22 mouse cellular contexts compared by ENCODE assay signal in the genomic region with DNA sequence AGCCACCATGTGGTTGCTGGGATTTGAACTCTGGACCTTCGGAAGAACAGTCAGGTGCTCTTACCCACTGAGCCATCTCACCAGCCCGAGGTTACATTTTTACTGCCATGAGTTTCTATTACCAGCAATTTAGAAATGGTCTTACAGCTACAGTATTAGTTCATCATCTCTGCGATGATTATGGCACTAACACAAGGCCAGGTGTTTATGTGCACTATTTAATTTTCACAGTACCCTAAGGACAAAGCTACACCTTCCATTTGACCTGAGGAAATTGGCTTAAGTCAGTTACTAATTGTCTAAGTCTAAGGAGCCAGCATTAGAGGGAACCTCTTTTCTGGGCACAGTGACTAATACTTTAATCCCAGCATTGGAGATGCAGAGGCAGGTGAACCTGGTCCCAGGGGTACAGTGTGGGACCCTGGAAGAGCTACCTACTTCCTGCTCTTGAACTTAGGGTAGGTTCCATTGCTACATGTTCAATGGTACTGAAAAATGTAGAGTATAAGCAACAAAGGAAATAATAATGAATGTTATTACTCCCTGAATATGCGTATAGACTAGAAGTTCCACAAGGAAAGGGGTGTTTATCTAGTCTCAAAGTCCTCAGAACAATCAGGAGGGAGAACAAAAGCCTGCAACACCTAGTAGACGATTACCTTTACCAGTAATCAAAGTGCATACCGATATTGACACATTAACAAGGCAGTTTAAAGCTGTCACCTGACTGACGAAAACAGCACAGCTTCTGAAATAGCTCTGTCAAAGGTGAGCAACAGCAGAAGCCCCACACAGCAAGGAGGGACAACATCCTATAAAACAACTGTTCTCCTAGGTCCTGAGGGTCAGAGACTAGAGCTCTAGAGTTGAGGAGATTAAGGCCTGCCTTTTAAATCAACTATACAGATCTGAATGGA. TPM values are rescaled to one million over a fixed set of nuclear protein-coding genes. Genes with fewer than 3 reads are reported as not detected.
DNase-seq lines count a peak whose midpoint lies in the region; ATAC-seq and TF ChIP-seq lines count a peak whose summit lies in the region.
"Had no signal": no experiment of that assay in that cellular context is flagged by ENCODE, and none has a peak within 500 bp of the region (broad histone marks: within the 10 kb centered on the region; RNA-seq: fewer than 3 reads in every experiment).

No protein-coding gene starts in this region.

- no peaks in the 10 kb centered on the region for H3K27me3 ChIP-seq in heart, embryonic 13.5 days (replicated peaks)
- no peaks in the 10 kb centered on the region for H3K27me3 ChIP-seq in kidney, embryonic 16.5 days (ENCODE audit: insufficient read depth, low read length)
- H3K27me3 ChIP-seq: embryonic facial prominence, embryonic 12.5 days; forebrain, embryonic 12.5 days; heart, embryonic 12.5 days had no signal

- peaks cover 4% of the 10 kb centered on the region for H3K36me3 ChIP-seq in heart, embryonic 13.5 days
- H3K36me3 ChIP-seq in kidney, embryonic 16.5 days (ENCODE audit: insufficient read depth, low read length) = no peaks in the 10 kb centered on the region
- H3K36me3 ChIP-seq: embryonic facial prominence, embryonic 12.5 days; forebrain, embryonic 12.5 days had no signal

- DNase-seq in heart, adult 8-10 months (ENCODE audit: low spot score) = no peak
- DNase-seq in kidney, postnatal 36 days = no peak
- no peak for DNase-seq in thymus, postnatal 0 days (ENCODE audit: low spot score)
- no peak for DNase-seq in left cerebral cortex, postnatal 14 days (ENCODE audit: low spot score in 2 of 2)
- DNase-seq: adrenal gland, adult 8-10 months; adrenal gland, postnatal 36 days; B cell, adult 2 months; cerebellum, adult 2 months; cerebellum, postnatal 14 days; gastrocnemius, postnatal 14 days; heart, adult 2 months; heart, postnatal 36 days had no signal

- no peak for ATAC-seq in heart, embryonic 13.5 days (ENCODE audit: extremely low read depth, insufficient number of reproducible peaks, low FRiP score, low TSS enrichment)
- no peak for ATAC-seq in kidney, embryonic 16.5 days (ENCODE audit: low FRiP score, low TSS enrichment)
- ATAC-seq: CD4-positive, CD25-positive, alpha-beta regulatory T cell, adult 4 months; forebrain, embryonic 16.5 days had no signal

- no peaks in the 10 kb centered on the region for H3K9me3 ChIP-seq in heart, embryonic 13.5 days
- no peaks in the 10 kb centered on the region for H3K9me3 ChIP-seq in kidney, embryonic 16.5 days (ENCODE audit: low read length)
- H3K9me3 ChIP-seq: embryonic facial prominence, embryonic 12.5 days; forebrain, embryonic 12.5 days; G1E; heart, embryonic 12.5 days had no signal

- peaks cover 33% of the 10 kb centered on the region for H3K4me1 ChIP-seq in heart, embryonic 13.5 days
- H3K4me1 ChIP-seq in kidney, embryonic 16.5 days (ENCODE audit: insufficient read depth, low read length) = no peaks in the 10 kb centered on the region
- peaks cover 16% of the 10 kb centered on the region for H3K4me1 ChIP-seq in cortical plate, adult 2 months (ENCODE audit: control insufficient read depth, insufficient read depth, low read length)
- H3K4me1 ChIP-seq in olfactory bulb, adult 2 months (ENCODE audit: control insufficient read depth, insufficient read depth, low read length) = peaks cover 7% of the 10 kb centered on the region
- H3K4me1 ChIP-seq: embryonic facial prominence, embryonic 12.5 days had no signal

- no peak overlapping the region for H3K27ac ChIP-seq in heart, embryonic 13.5 days (replicated peaks)
- H3K27ac ChIP-seq in kidney, embryonic 16.5 days (ENCODE audit: low read length) = peak overlapping the region; percentile 44; the same call in 1 of the 2 replicates
- peak overlapping the region; percentile 31; the same call in 1 of the 2 replicates for H3K27ac ChIP-seq in cortical plate, adult 2 months (ENCODE audit: insufficient read depth, low read length)
- 0 out of 2 replicates have a peak overlapping the region, but pooled peaks have one; percentile 21 for H3K27ac ChIP-seq in olfactory bulb, adult 2 months (ENCODE audit: insufficient read depth, low read depth, low read length)
- H3K27ac ChIP-seq: embryonic facial prominence, embryonic 12.5 days; forebrain, embryonic 12.5 days had no signal

- H3K4me3 ChIP-seq in heart, embryonic 13.5 days = no peak overlapping the region
- no peak overlapping the region for H3K4me3 ChIP-seq in kidney, embryonic 16.5 days (ENCODE audit: low read length)
- no peak overlapping the region for H3K4me3 ChIP-seq in cortical plate, adult 2 months (ENCODE audit: insufficient read depth, low read length)
- no peak overlapping the region for H3K4me3 ChIP-seq in olfactory bulb, adult 2 months (ENCODE audit: insufficient read depth, low read depth, low read length)
- H3K4me3 ChIP-seq: embryonic facial prominence, embryonic 12.5 days; forebrain, embryonic 12.5 days; heart, adult 2 months; heart, embryonic 12.5 days had no signal

- no peak overlapping the region for H3K4me2 ChIP-seq in heart, embryonic 13.5 days
- no peak overlapping the region for H3K4me2 ChIP-seq in kidney, embryonic 16.5 days (replicated peaks; ENCODE audit: low read depth, low read length)
- H3K4me2 ChIP-seq: embryonic facial prominence, embryonic 12.5 days; forebrain, embryonic 12.5 days; heart, embryonic 12.5 days had no signal

- WGBS in heart, embryonic 13.5 days = 69% methylated on average over 7 of the region's 7 CpGs
- 78% methylated on average over 7 of the region's 7 CpGs for WGBS in kidney, embryonic 16.5 days
- 92% methylated on average over 7 of the region's 7 CpGs for WGBS in olfactory bulb, adult 2 months

- 0 out of 2 replicates have a peak overlapping the region, but pooled peaks have one; percentile 19 for H3K9ac ChIP-seq in heart, embryonic 13.5 days
- no peak overlapping the region for H3K9ac ChIP-seq in kidney, embryonic 16.5 days (replicated peaks; ENCODE audit: low read length)
- H3K9ac ChIP-seq: embryonic facial prominence, embryonic 12.5 days; forebrain, embryonic 12.5 days; heart, embryonic 12.5 days had no signal

- intact Hi-C loops in left cerebral cortex, postnatal 14 days (cut with DNase I) = no loop called here

- TF ChIP-seq CTCF in cortical plate, adult 2 months (IDR thresholded peaks at IDR 0.05; ENCODE audit: extremely low read depth, insufficient read depth, low read length) = no peak
- no peak for TF ChIP-seq CTCF in olfactory bulb, adult 2 months (IDR thresholded peaks at IDR 0.05; ENCODE audit: insufficient read depth, low read depth, low read length)

- TF ChIP-seq POLR2A in cortical plate, adult 2 months (IDR thresholded peaks at IDR 0.05; ENCODE audit: extremely low read depth, insufficient read depth, low read length) = no peak
- no peak for TF ChIP-seq POLR2A in olfactory bulb, adult 2 months (IDR thresholded peaks at IDR 0.05; ENCODE audit: insufficient read depth, low read depth, low read length)

RNA-seq across cellular contexts. Expression of a gene that starts 14.5 kb away (rescaled TPM):
- polyA plus RNA-seq in heart, embryonic 13.5 days (2015; fragmentation: Nextera tagmentation; extraction: Ambion mirVana) = 9.5 and 11.4 TPM in 2 replicates
- total RNA-seq in heart, adult 8-10 months (2022) = 10 to 100 TPM; 28.0 to 36.2 (median 29.7) TPM
- polyA plus RNA-seq in kidney, embryonic 16.5 days (2015; fragmentation: Nextera tagmentation; extraction: Ambion mirVana) = 12.3 and 17.0 TPM in 2 replicates
- polyA plus RNA-seq in cortical plate, adult 2 months (2012; rRNA removed) = 157 and 161 TPM in 2 replicates
- 104 and 252 TPM in 2 replicates for polyA plus RNA-seq in olfactory bulb, adult 2 months (2012; ENCODE audit: insufficient read depth, insufficient read length, low replicate concordance, missing spikeins)
- 11.5 and 16.2 TPM in 2 replicates for polyA plus RNA-seq in thymus, postnatal 0 days (2015; fragmentation: Nextera tagmentation; extraction: Ambion mirVana)
- 100 to 1,000 TPM; 270 to 273 TPM for total RNA-seq in left cerebral cortex, postnatal 14 days (2021)

RNA-seq across cellular contexts. Expression of a gene that starts 47.8 kb away (rescaled TPM):
- polyA plus RNA-seq in heart, embryonic 13.5 days (2015; fragmentation: Nextera tagmentation; extraction: Ambion mirVana) = 30.4 and 34.5 TPM in 2 replicates
- total RNA-seq in heart, adult 8-10 months (2022) = 10 to 100 TPM in 3 of 4 experiments, 1 to 10 TPM in 1; 8.1 to 18.6 (median 12.5) TPM
- 51.4 and 54.5 TPM in 2 replicates for polyA plus RNA-seq in kidney, embryonic 16.5 days (2015; fragmentation: Nextera tagmentation; extraction: Ambion mirVana)
- 81.5 and 92.3 TPM in 2 replicates for polyA plus RNA-seq in cortical plate, adult 2 months (2012; rRNA removed)
- polyA plus RNA-seq in olfactory bulb, adult 2 months (2012; ENCODE audit: insufficient read depth, insufficient read length, low replicate concordance, missing spikeins) = 732 TPM in 1 of 2 replicates, not detected in the other
- polyA plus RNA-seq in thymus, postnatal 0 days (2015; fragmentation: Nextera tagmentation; extraction: Ambion mirVana) = 38.9 and 42.5 TPM in 2 replicates
- total RNA-seq in left cerebral cortex, postnatal 14 days (2021) = 10 to 100 TPM; 49.6 to 54.3 TPM
